Mouse (Mus musculus): ENCODE results near the gene 1700001P01Rik. TPM values are rescaled to one million over a fixed set of nuclear protein-coding genes. Genes with fewer than 3 reads are reported as not detected.

1700001P01Rik gene
- total and polyA plus RNA-seq, 2 experiments from 2014 or later = not detected

DNA sequence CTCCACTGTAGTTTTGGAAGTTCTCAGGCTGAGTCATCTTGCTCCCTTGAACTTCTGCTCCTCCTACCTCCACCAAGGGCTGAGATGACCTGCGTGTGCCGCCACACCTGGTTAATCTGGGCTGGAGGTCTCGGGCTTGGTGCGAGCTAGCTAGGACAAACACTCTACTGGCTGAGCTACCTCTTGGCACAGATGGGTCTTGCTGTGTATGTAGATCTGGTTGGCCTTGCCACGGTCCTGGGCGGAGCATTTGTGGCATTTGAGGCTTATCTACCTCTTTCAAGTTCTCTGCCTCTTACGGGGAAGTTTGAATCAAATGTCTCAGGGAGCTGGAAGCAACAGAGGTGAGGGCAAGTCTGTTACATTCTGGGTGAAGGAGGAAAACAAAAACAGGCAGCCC lies 34.6 kb upstream of the 1700001P01Rik start:
- Histone ChIP-seq H3K4me3 (ENCODE audit: low read depth, low read length) (no peak overlapping the region), H3K9me3 (replicated peaks; ENCODE audit: control insufficient read depth, low read length) (no peaks in the 10 kb centered on the region), H3K27me3 (ENCODE audit: control insufficient read depth, insufficient read depth, low read length) (no peaks in the 10 kb centered on the region), H3K36me3 (replicated peaks; ENCODE audit: control insufficient read depth, insufficient read depth, low read length) (peaks cover 28% of the 10 kb centered on the region), H3K4me1 (ENCODE audit: control insufficient read depth, insufficient read depth) (peaks cover 68% of the 10 kb centered on the region), H3K9ac (replicated peaks; ENCODE audit: low read depth, low read length) (no peak overlapping the region), H3K27ac (ENCODE audit: low read depth) (no peak overlapping the region), H3K4me2 (ENCODE audit: low read depth, low read length) (no peak overlapping the region)
- ATAC-seq (ENCODE audit: insufficient read depth, low read depth) (no peak), DNase-seq (ENCODE audit: low spot score) (no peak)
- TF ChIP-seq EP300 (IDR thresholded peaks at IDR 0.05; ENCODE audit: low read depth) (no peak), CTCF (IDR thresholded peaks at IDR 0.05; ENCODE audit: low read depth) (no peak)
- 57% methylated on average over 7 of the region's 7 CpGs for WGBS

DNA sequence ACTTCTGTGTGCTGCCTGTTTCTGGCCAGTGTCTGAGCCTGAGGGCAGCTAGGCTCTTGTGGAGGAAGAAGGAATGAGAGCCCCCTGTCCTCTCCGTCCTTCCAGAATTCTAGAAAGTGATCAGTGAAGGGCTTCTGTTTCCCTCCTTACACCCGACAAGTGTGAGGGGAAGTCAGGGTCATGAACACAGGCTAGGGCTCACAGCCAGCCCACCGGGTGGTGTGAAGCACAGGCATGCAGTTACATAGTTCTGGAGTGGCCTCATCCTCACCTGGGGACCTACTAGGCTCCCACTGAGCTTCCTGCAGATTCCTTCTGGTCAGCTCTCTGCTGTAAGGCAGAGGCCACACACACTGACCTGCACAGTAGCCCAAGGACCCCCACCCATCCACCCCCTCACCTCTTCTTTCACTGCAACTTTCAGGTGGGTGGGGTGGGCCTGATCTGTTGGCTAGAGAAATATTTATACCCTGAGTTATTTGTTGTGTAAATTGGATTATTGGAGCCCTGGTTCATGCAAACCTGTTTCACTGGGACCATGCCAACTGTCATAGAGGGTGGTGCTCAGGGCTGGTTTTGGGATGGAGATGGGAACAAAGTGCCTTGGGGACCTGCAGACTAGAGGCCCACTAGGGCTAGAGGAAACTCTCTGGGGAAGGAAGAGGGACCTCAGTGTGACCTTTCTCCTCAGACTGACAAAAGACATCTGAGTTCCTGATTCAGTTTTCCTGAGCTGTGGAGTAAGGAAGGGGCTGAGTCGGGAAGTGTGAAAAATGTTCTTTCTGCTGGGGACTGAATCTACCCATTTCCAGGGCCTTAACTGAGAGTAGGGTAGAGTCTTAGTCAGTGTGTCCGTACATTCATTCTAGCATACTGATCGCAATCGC lies 33.8 kb upstream of the 1700001P01Rik start:
- peaks cover 76% of the 10 kb centered on the region for H3K4me1 ChIP-seq (ENCODE audit: control insufficient read depth, insufficient read depth)
- H3K27me3 ChIP-seq (ENCODE audit: control insufficient read depth, insufficient read depth, low read length) = no peaks in the 10 kb centered on the region
- TF ChIP-seq EP300 (IDR thresholded peaks at IDR 0.05; ENCODE audit: low read depth) = no peak
- no peak for TF ChIP-seq CTCF (IDR thresholded peaks at IDR 0.05; ENCODE audit: low read depth)
- peaks cover 27% of the 10 kb centered on the region for H3K36me3 ChIP-seq (replicated peaks; ENCODE audit: control insufficient read depth, insufficient read depth, low read length)
- DNase-seq (ENCODE audit: low spot score) (no peak), ATAC-seq (ENCODE audit: insufficient read depth, low read depth) (no peak)
- WGBS = 44% methylated on average over 7 of the region's 7 CpGs
- H3K27ac ChIP-seq (ENCODE audit: low read depth) = peak overlapping the region; percentile 58; the same call in 1 of the 2 replicates
- no peak overlapping the region for H3K4me3 ChIP-seq (ENCODE audit: low read depth, low read length)
- H3K4me2 ChIP-seq (ENCODE audit: low read depth, low read length) = 0 out of 2 replicates have a peak overlapping the region, but pooled peaks have one; percentile 12
- H3K9me3 ChIP-seq (replicated peaks; ENCODE audit: control insufficient read depth, low read length) = no peaks in the 10 kb centered on the region
- 0 out of 2 replicates have a peak overlapping the region, but pooled peaks have one; percentile 16 for H3K9ac ChIP-seq (replicated peaks; ENCODE audit: low read depth, low read length)

DNA sequence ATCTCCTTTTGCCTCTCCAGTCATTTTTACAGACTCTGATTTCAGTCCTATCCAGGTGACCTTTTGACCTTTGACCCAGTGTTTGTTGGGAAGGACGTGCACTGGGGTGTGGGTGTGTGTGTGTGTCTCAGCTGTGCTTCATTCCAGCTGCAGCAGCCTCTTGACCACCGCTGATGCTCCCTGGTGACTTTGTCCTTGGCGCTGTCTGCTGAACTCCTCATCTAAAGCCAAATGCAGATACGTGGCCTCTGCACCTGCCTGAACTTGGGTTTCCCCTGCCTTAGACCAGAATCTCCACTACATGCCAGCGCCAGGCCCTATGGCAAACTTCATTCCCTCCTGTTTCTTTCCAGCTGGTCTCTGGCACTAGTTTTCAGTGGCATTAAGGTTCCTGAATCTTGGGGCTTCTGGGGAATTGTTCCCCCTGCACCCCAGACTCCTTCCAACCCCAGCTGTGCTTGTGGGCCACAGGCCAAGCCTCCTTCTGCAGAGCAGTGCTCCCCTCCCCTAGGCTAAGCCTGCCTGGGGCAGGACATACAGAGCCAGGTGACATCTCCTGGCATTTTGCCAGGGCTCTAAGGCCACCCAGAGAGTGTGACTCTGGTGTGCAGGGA lies 33.0 kb upstream of the 1700001P01Rik start:
- 0 out of 2 replicates have a peak overlapping the region, but pooled peaks have one; percentile 16 for H3K9ac ChIP-seq (replicated peaks; ENCODE audit: low read depth, low read length)
- peaks cover 80% of the 10 kb centered on the region for H3K4me1 ChIP-seq (ENCODE audit: control insufficient read depth, insufficient read depth)
- 29% methylated on average over 5 of the region's 5 CpGs for WGBS
- no peak overlapping the region for H3K4me2 ChIP-seq (ENCODE audit: low read depth, low read length)
- no peak for TF ChIP-seq CTCF (IDR thresholded peaks at IDR 0.05; ENCODE audit: low read depth)
- TF ChIP-seq EP300 (IDR thresholded peaks at IDR 0.05; ENCODE audit: low read depth) = no peak
- H3K36me3 ChIP-seq (replicated peaks; ENCODE audit: control insufficient read depth, insufficient read depth, low read length) = peaks cover 22% of the 10 kb centered on the region
- H3K27me3 ChIP-seq (ENCODE audit: control insufficient read depth, insufficient read depth, low read length) = no peaks in the 10 kb centered on the region
- no peaks in the 10 kb centered on the region for H3K9me3 ChIP-seq (replicated peaks; ENCODE audit: control insufficient read depth, low read length)
- H3K4me3 ChIP-seq (ENCODE audit: low read depth, low read length) = no peak overlapping the region
- ATAC-seq (ENCODE audit: insufficient read depth, low read depth) = peak; percentile 21; the same call in 1 of the 2 replicates
- H3K27ac ChIP-seq (ENCODE audit: low read depth) = peak overlapping the region; percentile 58
- DNase-seq (ENCODE audit: low spot score) = no peak

DNA sequence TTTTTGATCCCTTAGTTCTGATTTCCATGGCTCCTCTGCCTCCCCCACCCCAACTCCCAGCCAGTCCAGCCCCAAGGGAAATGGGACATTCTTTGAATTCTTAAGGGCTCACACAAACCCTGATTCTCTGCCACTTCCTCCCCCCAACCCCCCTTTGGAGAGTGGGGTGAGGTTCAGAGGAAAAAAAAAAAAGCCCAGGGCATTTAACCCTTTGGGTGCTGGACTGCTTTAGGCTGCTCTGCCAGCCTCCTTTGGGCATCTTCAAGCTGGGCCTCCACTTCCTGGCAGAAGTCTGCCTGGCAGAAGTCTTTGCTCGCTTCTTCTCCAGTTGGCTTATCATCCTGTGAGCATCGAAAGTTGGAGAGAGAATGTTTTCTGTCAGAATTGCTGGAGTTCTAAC lies 32.4 kb upstream of the 1700001P01Rik start:
- Histone ChIP-seq H3K9me3 (replicated peaks; ENCODE audit: control insufficient read depth, low read length) (no peaks in the 10 kb centered on the region), H3K9ac (replicated peaks; ENCODE audit: low read depth, low read length) (no peak overlapping the region), H3K27me3 (ENCODE audit: control insufficient read depth, insufficient read depth, low read length) (no peaks in the 10 kb centered on the region), H3K4me3 (ENCODE audit: low read depth, low read length) (no peak overlapping the region), H3K36me3 (replicated peaks; ENCODE audit: control insufficient read depth, insufficient read depth, low read length) (peaks cover 18% of the 10 kb centered on the region), H3K27ac (ENCODE audit: low read depth) (peak overlapping the region; percentile 58), H3K4me1 (ENCODE audit: control insufficient read depth, insufficient read depth) (peaks cover 80% of the 10 kb centered on the region), H3K4me2 (ENCODE audit: low read depth, low read length) (no peak overlapping the region)
- 40% methylated on average over 2 of the region's 2 CpGs for WGBS
- no peak for TF ChIP-seq CTCF (IDR thresholded peaks at IDR 0.05; ENCODE audit: low read depth)
- no peak for ATAC-seq (ENCODE audit: insufficient read depth, low read depth)
- no peak for DNase-seq (ENCODE audit: low spot score)

DNA sequence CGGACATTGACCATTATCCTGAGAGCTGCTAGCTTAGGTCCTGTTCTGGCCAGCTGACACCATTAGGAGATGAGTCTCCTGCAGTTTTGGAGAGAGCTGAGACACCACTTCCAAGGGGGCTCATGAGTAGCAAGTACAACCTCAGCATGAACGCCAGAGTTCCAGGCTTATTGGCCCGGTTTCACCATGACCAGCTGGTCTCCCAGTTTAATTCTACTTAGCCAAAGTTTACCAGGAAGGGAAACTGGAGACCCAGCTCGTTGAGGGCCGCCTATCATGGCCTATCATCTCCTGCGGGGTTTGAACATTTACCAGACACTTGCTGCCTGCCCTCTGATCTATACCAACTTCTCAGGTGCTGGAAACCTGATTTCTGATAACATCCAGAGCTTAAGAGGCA lies 31.9 kb upstream of the 1700001P01Rik start:
- Histone ChIP-seq H3K4me2 (ENCODE audit: low read depth, low read length) (no peak overlapping the region), H3K4me1 (ENCODE audit: control insufficient read depth, insufficient read depth) (peaks cover 77% of the 10 kb centered on the region), H3K9ac (replicated peaks; ENCODE audit: low read depth, low read length) (no peak overlapping the region), H3K27me3 (ENCODE audit: control insufficient read depth, insufficient read depth, low read length) (no peaks in the 10 kb centered on the region), H3K36me3 (replicated peaks; ENCODE audit: control insufficient read depth, insufficient read depth, low read length) (peaks cover 14% of the 10 kb centered on the region), H3K4me3 (ENCODE audit: low read depth, low read length) (no peak overlapping the region), H3K9me3 (replicated peaks; ENCODE audit: control insufficient read depth, low read length) (no peaks in the 10 kb centered on the region), H3K27ac (ENCODE audit: low read depth) (peak overlapping the region; percentile 58)
- DNase-seq (ENCODE audit: low spot score) (no peak), ATAC-seq (ENCODE audit: insufficient read depth, low read depth) (no peak)
- 36% methylated on average over 6 of the region's 6 CpGs for WGBS
- TF ChIP-seq EP300 (IDR thresholded peaks at IDR 0.05; ENCODE audit: low read depth) (no peak), CTCF (IDR thresholded peaks at IDR 0.05; ENCODE audit: low read depth) (no peak)

All from heart, postnatal 0 days (tissue).